Mouse (Mus musculus): ENCODE results near the gene Aqp6. TPM values are rescaled to one million over a fixed set of nuclear protein-coding genes. Genes with fewer than 3 reads are reported as not detected.

The Aqp6 gene
- polyA plus RNA-seq, 1 experiment = 0.46 TPM

- Histone ChIP-seq H3K4me1 (ENCODE audit: control insufficient read depth, insufficient read depth, low read length) (0 out of 2 replicates have a peak, but pooled peaks cover 2% of the 10 kb centered on the region), H3K4me3 (ENCODE audit: insufficient read depth, low read length) (no peak overlapping the region), H3K27ac (ENCODE audit: insufficient read depth, low read length) (no peak overlapping the region)
- no peak for TF ChIP-seq POLR2A (IDR thresholded peaks at IDR 0.05; ENCODE audit: extremely low read depth, insufficient read depth, low read length)
- TF ChIP-seq CTCF (IDR thresholded peaks at IDR 0.05; ENCODE audit: extremely low read depth, insufficient read depth, low read length) = no peak
Measured at GRCm38 (mm10) chr15:99607388-99608113, 6.4 kb downstream of the Aqp6 start.

GRCm38 (mm10) chr15:99608382-99609125, 7.4 kb downstream of the Aqp6 start:
- Histone ChIP-seq H3K27ac (ENCODE audit: insufficient read depth, low read length) (no peak overlapping the region), H3K4me3 (ENCODE audit: insufficient read depth, low read length) (no peak overlapping the region), H3K4me1 (ENCODE audit: control insufficient read depth, insufficient read depth, low read length) (0 out of 2 replicates have a peak, but pooled peaks cover 2% of the 10 kb centered on the region)
- TF ChIP-seq CTCF (IDR thresholded peaks at IDR 0.05; ENCODE audit: extremely low read depth, insufficient read depth, low read length) = no peak
- no peak for TF ChIP-seq POLR2A (IDR thresholded peaks at IDR 0.05; ENCODE audit: extremely low read depth, insufficient read depth, low read length)

GRCm38 (mm10) chr15:99611563-99611962, 10.4 kb downstream of the Aqp6 start:
- TF ChIP-seq POLR2A (IDR thresholded peaks at IDR 0.05; ENCODE audit: extremely low read depth, insufficient read depth, low read length) (no peak), CTCF (IDR thresholded peaks at IDR 0.05; ENCODE audit: extremely low read depth, insufficient read depth, low read length) (no peak)
- H3K4me1 ChIP-seq (ENCODE audit: control insufficient read depth, insufficient read depth, low read length) = peaks cover 5% of the 10 kb centered on the region; the same call in 1 of the 2 replicates
- H3K27ac ChIP-seq (ENCODE audit: insufficient read depth, low read length) = no peak overlapping the region
- H3K4me3 ChIP-seq (ENCODE audit: insufficient read depth, low read length) = no peak overlapping the region

- TF ChIP-seq POLR2A (IDR thresholded peaks at IDR 0.05; ENCODE audit: extremely low read depth, insufficient read depth, low read length) (no peak), CTCF (IDR thresholded peaks at IDR 0.05; ENCODE audit: extremely low read depth, insufficient read depth, low read length) (no peak)
- no peak overlapping the region for H3K4me3 ChIP-seq (ENCODE audit: insufficient read depth, low read length)
- peaks cover 4% of the 10 kb centered on the region; the same call in 1 of the 2 replicates for H3K4me1 ChIP-seq (ENCODE audit: control insufficient read depth, insufficient read depth, low read length)
- no peak overlapping the region for H3K27ac ChIP-seq (ENCODE audit: insufficient read depth, low read length)
Measured at GRCm38 (mm10) chr15:99614273-99614672, 13.1 kb downstream of the Aqp6 start.

- peaks cover 6% of the 10 kb centered on the region for H3K4me1 ChIP-seq (ENCODE audit: control insufficient read depth, insufficient read depth, low read length)
- TF ChIP-seq CTCF (IDR thresholded peaks at IDR 0.05; ENCODE audit: extremely low read depth, insufficient read depth, low read length) (no peak), POLR2A (IDR thresholded peaks at IDR 0.05; ENCODE audit: extremely low read depth, insufficient read depth, low read length) (no peak)
- H3K27ac ChIP-seq (ENCODE audit: insufficient read depth, low read length) = no peak overlapping the region
- H3K4me3 ChIP-seq (ENCODE audit: insufficient read depth, low read length) = no peak overlapping the region
Measured at GRCm38 (mm10) chr15:99614753-99615152, 13.6 kb downstream of the Aqp6 start.

- Histone ChIP-seq H3K4me3 (ENCODE audit: insufficient read depth, low read length) (no peak overlapping the region), H3K27ac (ENCODE audit: insufficient read depth, low read length) (no peak overlapping the region), H3K4me1 (ENCODE audit: control insufficient read depth, insufficient read depth, low read length) (peaks cover 7% of the 10 kb centered on the region)
- TF ChIP-seq POLR2A (IDR thresholded peaks at IDR 0.05; ENCODE audit: extremely low read depth, insufficient read depth, low read length) (no peak), CTCF (IDR thresholded peaks at IDR 0.05; ENCODE audit: extremely low read depth, insufficient read depth, low read length) (no peak)
Measured at GRCm38 (mm10) chr15:99615246-99615645, 14.0 kb downstream of the Aqp6 start.

GRCm38 (mm10) chr15:99618595-99618994, 17.4 kb downstream of the Aqp6 start:
- Histone ChIP-seq H3K4me3 (ENCODE audit: insufficient read depth, low read length) (no peak overlapping the region), H3K4me1 (ENCODE audit: control insufficient read depth, insufficient read depth, low read length) (peaks cover 7% of the 10 kb centered on the region), H3K27ac (ENCODE audit: insufficient read depth, low read length) (no peak overlapping the region)
- TF ChIP-seq CTCF (IDR thresholded peaks at IDR 0.05; ENCODE audit: extremely low read depth, insufficient read depth, low read length) (no peak), POLR2A (IDR thresholded peaks at IDR 0.05; ENCODE audit: extremely low read depth, insufficient read depth, low read length) (no peak)

GRCm38 (mm10) chr15:99619821-99620220, 18.6 kb downstream of the Aqp6 start:
- H3K4me1 ChIP-seq (ENCODE audit: control insufficient read depth, insufficient read depth, low read length) = peaks cover 3% of the 10 kb centered on the region

GRCm38 (mm10) chr15:99622063-99622462, 20.9 kb downstream of the Aqp6 start:
- H3K4me3 ChIP-seq (ENCODE audit: insufficient read depth, low read length) = no peak overlapping the region
- no peak overlapping the region for H3K27ac ChIP-seq (ENCODE audit: insufficient read depth, low read length)
- no peak for TF ChIP-seq POLR2A (IDR thresholded peaks at IDR 0.05; ENCODE audit: extremely low read depth, insufficient read depth, low read length)
- no peak for TF ChIP-seq CTCF (IDR thresholded peaks at IDR 0.05; ENCODE audit: extremely low read depth, insufficient read depth, low read length)
- H3K4me1 ChIP-seq (ENCODE audit: control insufficient read depth, insufficient read depth, low read length) = peaks cover 3% of the 10 kb centered on the region; the same call in 1 of the 2 replicates

More at GRCm38 (mm10) chr15:99619821-99620220, 18.6 kb downstream of the Aqp6 start:
- Histone ChIP-seq H3K4me3 (ENCODE audit: insufficient read depth, low read length) (no peak overlapping the region), H3K27ac (ENCODE audit: insufficient read depth, low read length) (no peak overlapping the region)
- TF ChIP-seq POLR2A (IDR thresholded peaks at IDR 0.05; ENCODE audit: extremely low read depth, insufficient read depth, low read length) (no peak), CTCF (IDR thresholded peaks at IDR 0.05; ENCODE audit: extremely low read depth, insufficient read depth, low read length) (no peak)

Measured in cortical plate, adult 2 months (tissue).